Mouse (Mus musculus) liver, embryonic 15.5 days (tissue): ENCODE data around the gene Camk1d. TPM values are rescaled to one million over a fixed set of nuclear protein-coding genes. Genes with fewer than 3 reads are reported as not detected.

Experiments
- ATAC-seq: fragments of 200-750 bp; cut with Nextera tagmentation; 2 replicates; pipeline ENCODE4 v1.8.0; 2017; ENCODE audit warnings: moderate number of reproducible peaks, mild to moderate bottlenecking, moderate library complexity; ENCODE audit not compliant: insufficient read depth
- H3K27ac ChIP-seq: fragments of 300-500 bp; sonication (generic); replicated peaks from 2 replicates; pipeline ENCODE4 v1.5.1; 2015; ENCODE audit warnings: mild to moderate bottlenecking, inconsistent platforms
- H3K27me3 ChIP-seq: fragments of 300-500 bp; sonication (generic); 2 replicates; pipeline ENCODE4 v1.6.1; 2015; ENCODE audit warnings: mild to moderate bottlenecking, inconsistent platforms
- H3K36me3 ChIP-seq: fragments of 300-500 bp; sonication (generic); replicated peaks from 2 replicates; pipeline ENCODE4 v1.6.1; 2015; ENCODE audit warnings: moderate library complexity, mild to moderate bottlenecking, inconsistent platforms
- H3K4me1 ChIP-seq: fragments of 300-500 bp; sonication (generic); replicated peaks from 2 replicates; pipeline ENCODE4 v1.6.1; 2015; ENCODE audit warnings: inconsistent platforms
- H3K4me2 ChIP-seq: fragments of 300-500 bp; sonication (generic); 2 replicates; pipeline ENCODE4 v1.6.1; 2015; ENCODE audit warnings: moderate library complexity, mild to moderate bottlenecking, inconsistent platforms
- H3K4me3 ChIP-seq: fragments of 300-500 bp; sonication (generic); replicated peaks from 2 replicates; pipeline ENCODE4 v1.5.1; 2015; ENCODE audit warnings: mild to moderate bottlenecking, inconsistent platforms
- H3K9ac ChIP-seq: fragments of 300-500 bp; sonication (generic); 2 replicates; pipeline ENCODE4 v1.6.1; 2015; ENCODE audit warnings: moderate library complexity, mild to moderate bottlenecking, inconsistent platforms
- H3K9me3 ChIP-seq: fragments of 300-500 bp; sonication (generic); replicated peaks from 2 replicates; pipeline ENCODE4 v1.6.1; 2016; ENCODE audit warnings: inconsistent platforms
- WGBS: fragments of 180-500 bp; shearing (Covaris S2); methylation state at CpG from one replicate; pipeline ENCODE4 v1.1.7; 2015; ENCODE audit warnings: mixed read lengths; ENCODE audit not compliant: insufficient replicate concordance; 5-methylcytosine and 5-hydroxymethylcytosine counted together
- polyA plus RNA-seq: library from polyadenylated mRNA; unstranded; fragments of >200 nt; fragmentation: Nextera tagmentation; extraction: Ambion mirVana; gene quantifications from 2 replicates; pipeline ENCODE4 v1.2.1, GENCODE M21; 2015

Camk1d gene
- polyA plus RNA-seq, 1 experiment from 2014 or later: 1.5 TPM

GRCm38 (mm10) chr2:5316763-5317162 is 397.6 kb downstream of the Camk1d start:
- Histone ChIP-seq H3K9ac (no peak overlapping the region), H3K27me3 (no peaks in the 10 kb centered on the region), H3K4me1 (peaks cover 11% of the 10 kb centered on the region), H3K9me3 (no peaks in the 10 kb centered on the region), H3K4me2 (no peak overlapping the region), H3K36me3 (no peaks in the 10 kb centered on the region), H3K27ac (no peak overlapping the region), H3K4me3 (no peak overlapping the region)
- 72% methylated on average over 5 of the region's 5 CpGs for WGBS
- ATAC-seq: no peak

- Histone ChIP-seq H3K4me2 (no peak overlapping the region), H3K9me3 (no peaks in the 10 kb centered on the region), H3K4me3 (no peak overlapping the region), H3K36me3 (no peaks in the 10 kb centered on the region), H3K27me3 (no peaks in the 10 kb centered on the region), H3K4me1 (peaks cover 11% of the 10 kb centered on the region), H3K27ac (no peak overlapping the region), H3K9ac (no peak overlapping the region)
- ATAC-seq: peak; percentile 52; the same call in 1 of the 2 replicates
- WGBS: 52% methylated on average over 4 of the region's 4 CpGs
Observed at GRCm38 (mm10) chr2:5316217-5316616, 398.1 kb downstream of the Camk1d start.

- 67% methylated on average over 8 of the region's 8 CpGs for WGBS
- Histone ChIP-seq H3K36me3 (no peaks in the 10 kb centered on the region), H3K9ac (no peak overlapping the region), H3K9me3 (no peaks in the 10 kb centered on the region), H3K27me3 (no peaks in the 10 kb centered on the region), H3K27ac (no peak overlapping the region), H3K4me3 (no peak overlapping the region), H3K4me1 (peaks cover 11% of the 10 kb centered on the region), H3K4me2 (no peak overlapping the region)
- ATAC-seq: no peak
Observed at GRCm38 (mm10) chr2:5315291-5315828, 399.0 kb downstream of the Camk1d start.

- no peaks in the 10 kb centered on the region for H3K9me3 ChIP-seq
- ATAC-seq: no peak
- H3K36me3 ChIP-seq: no peaks in the 10 kb centered on the region
- WGBS: 47% methylated on average over 9 of the region's 9 CpGs
- H3K27me3 ChIP-seq: no peaks in the 10 kb centered on the region
- no peak overlapping the region for H3K4me2 ChIP-seq
- H3K4me3 ChIP-seq: no peak overlapping the region
- H3K4me1 ChIP-seq: peaks cover 11% of the 10 kb centered on the region
- H3K27ac ChIP-seq: no peak overlapping the region
- H3K9ac ChIP-seq: no peak overlapping the region
Observed at GRCm38 (mm10) chr2:5314530-5315166, 399.7 kb downstream of the Camk1d start.

- 71% methylated on average over 3 of the region's 3 CpGs for WGBS
- no peak for ATAC-seq
- no peaks in the 10 kb centered on the region for H3K4me1 ChIP-seq
- no peaks in the 10 kb centered on the region for H3K27me3 ChIP-seq
- H3K36me3 ChIP-seq: no peaks in the 10 kb centered on the region
- H3K9me3 ChIP-seq: no peaks in the 10 kb centered on the region
- no peak overlapping the region for H3K27ac ChIP-seq
- no peak overlapping the region for H3K9ac ChIP-seq
- H3K4me2 ChIP-seq: no peak overlapping the region
- no peak overlapping the region for H3K4me3 ChIP-seq
Observed at GRCm38 (mm10) chr2:5305156-5305555, 409.2 kb downstream of the Camk1d start.

GRCm38 (mm10) chr2:5304451-5304850 is 409.9 kb downstream of the Camk1d start:
- Histone ChIP-seq H3K27ac (no peak overlapping the region), H3K4me3 (no peak overlapping the region), H3K9me3 (no peaks in the 10 kb centered on the region), H3K9ac (no peak overlapping the region), H3K4me1 (no peaks in the 10 kb centered on the region), H3K27me3 (no peaks in the 10 kb centered on the region), H3K36me3 (no peaks in the 10 kb centered on the region), H3K4me2 (no peak overlapping the region)
- WGBS: 82% methylated on average over 12 of the region's 12 CpGs
- ATAC-seq: no peak

GRCm38 (mm10) chr2:5301286-5301685 is 413.0 kb downstream of the Camk1d start:
- Histone ChIP-seq H3K27ac (no peak overlapping the region), H3K9me3 (no peaks in the 10 kb centered on the region), H3K4me1 (no peaks in the 10 kb centered on the region), H3K4me2 (no peak overlapping the region), H3K36me3 (no peaks in the 10 kb centered on the region), H3K27me3 (no peaks in the 10 kb centered on the region), H3K4me3 (no peak overlapping the region), H3K9ac (no peak overlapping the region)
- no peak for ATAC-seq
- WGBS: 79% methylated on average over 12 of the region's 12 CpGs

GRCm38 (mm10) chr2:5298071-5298470 is 416.2 kb downstream of the Camk1d start:
- Histone ChIP-seq H3K9ac (no peak overlapping the region), H3K27ac (no peak overlapping the region), H3K36me3 (no peaks in the 10 kb centered on the region), H3K4me2 (no peak overlapping the region), H3K4me3 (no peak overlapping the region), H3K4me1 (no peaks in the 10 kb centered on the region), H3K9me3 (no peaks in the 10 kb centered on the region), H3K27me3 (no peaks in the 10 kb centered on the region)
- no peak for ATAC-seq
- WGBS: 74% methylated on average over 10 of the region's 10 CpGs

- Histone ChIP-seq H3K4me3 (no peak overlapping the region), H3K36me3 (no peaks in the 10 kb centered on the region), H3K9ac (no peak overlapping the region), H3K27me3 (no peaks in the 10 kb centered on the region), H3K4me2 (no peak overlapping the region), H3K27ac (no peak overlapping the region), H3K9me3 (no peaks in the 10 kb centered on the region), H3K4me1 (no peaks in the 10 kb centered on the region)
- ATAC-seq: no peak
- WGBS: 64% methylated on average over 11 of the region's 11 CpGs
Observed at GRCm38 (mm10) chr2:5296749-5297545, 417.4 kb downstream of the Camk1d start.

- H3K27ac ChIP-seq: no peak overlapping the region
Observed at GRCm38 (mm10) chr2:5295098-5295497, 419.2 kb downstream of the Camk1d start.

GRCm38 (mm10) chr2:5294451-5294850 is 419.9 kb downstream of the Camk1d start:
- no peak overlapping the region for H3K4me2 ChIP-seq
- no peaks in the 10 kb centered on the region for H3K9me3 ChIP-seq
- no peak overlapping the region for H3K4me3 ChIP-seq
- no peak overlapping the region for H3K9ac ChIP-seq
- no peak for ATAC-seq
- no peak overlapping the region for H3K27ac ChIP-seq
- no peaks in the 10 kb centered on the region for H3K27me3 ChIP-seq
- H3K36me3 ChIP-seq: no peaks in the 10 kb centered on the region
- 57% methylated on average over 5 of the region's 5 CpGs for WGBS
- H3K4me1 ChIP-seq: no peaks in the 10 kb centered on the region

More at GRCm38 (mm10) chr2:5295098-5295497, 419.2 kb downstream of the Camk1d start:
- Histone ChIP-seq H3K9me3 (no peaks in the 10 kb centered on the region), H3K4me1 (no peaks in the 10 kb centered on the region), H3K4me3 (no peak overlapping the region), H3K27me3 (no peaks in the 10 kb centered on the region), H3K9ac (no peak overlapping the region), H3K36me3 (no peaks in the 10 kb centered on the region), H3K4me2 (no peak overlapping the region)
- no peak for ATAC-seq
